Mouse (Mus musculus) lung, adult 2 months (tissue): ENCODE measurements around the gene Rab5c. TPM values are rescaled to one million over a fixed set of nuclear protein-coding genes. Genes with fewer than 3 reads are reported as not detected.

ENCODE experiments used
- DNase-seq: peaks from one replicate; pipeline ENCODE4 v3.0.0; 2022
- H3K4me1 ChIP-seq: fragments of 200-500 bp; 2 replicates; pipeline ENCODE4 v1.6.1; 2011; ENCODE audit warnings: low read length; ENCODE audit not compliant: control insufficient read depth, insufficient read depth
- H3K4me3 ChIP-seq: fragments of 200-500 bp; replicated peaks from 2 replicates; pipeline ENCODE3; 2011; ENCODE audit warnings: low read depth, mild to moderate bottlenecking, control low read depth, low read length; ENCODE audit errors: extremely low read depth
- CTCF ChIP-seq: fragments of 200-500 bp; IDR thresholded peaks from 2 replicates; pipeline ENCODE4 v1.5.1; 2011; ENCODE audit warnings: mild to moderate bottlenecking, low read length, control low read depth; ENCODE audit not compliant: insufficient read depth
- POLR2A ChIP-seq: fragments of 200-500 bp; IDR thresholded peaks from 2 replicates; pipeline ENCODE4 v1.6.1; 2011; ENCODE audit warnings: low read depth, mild to moderate bottlenecking, control low read depth, low read length, borderline replicate concordance; ENCODE audit errors: extremely low read depth
- WGBS: fragments of 180-500 bp; shearing (Covaris S2); methylation state at CpG from one replicate; pipeline ENCODE4 v1.1.7; 2018; 5-methylcytosine and 5-hydroxymethylcytosine counted together
- polyA plus RNA-seq: library from polyadenylated mRNA; depleted of rRNA; stranded (reverse); fragments of >200 nt; gene quantifications from 2 replicates; pipeline ENCODE4 v1.2.3, GENCODE M21; 2012; rRNA removed

The Rab5c gene
- polyA plus RNA-seq, 1 experiment: 252 TPM

DNA sequence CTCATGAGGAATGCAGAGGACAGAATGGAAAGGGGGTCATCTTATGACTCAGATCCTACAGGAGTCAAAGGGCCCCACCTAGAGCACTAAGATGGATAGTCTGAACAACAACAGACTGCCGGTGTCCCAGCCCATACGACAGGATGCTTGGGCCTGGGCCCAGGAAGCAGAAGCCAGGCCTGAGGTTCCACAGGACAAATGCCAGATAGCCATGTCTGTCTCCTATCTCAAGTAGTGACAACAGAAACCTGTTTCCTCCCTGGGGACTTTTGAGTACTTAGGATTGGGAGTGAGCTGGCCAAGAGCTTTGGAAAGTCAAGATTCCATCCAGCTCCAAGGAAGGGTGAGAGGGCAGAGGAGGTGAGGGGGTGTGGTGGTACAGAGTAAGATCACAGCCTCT lies 66.1 kb downstream of the Rab5c start:
- Histone ChIP-seq H3K4me1 (no peaks in the 10 kb centered on the region), H3K4me3 (no peak overlapping the region)
- no peak for TF ChIP-seq CTCF
- no peak for TF ChIP-seq POLR2A
- no peak for DNase-seq
- WGBS: 38% methylated on average over 2 of the region's 2 CpGs

DNA sequence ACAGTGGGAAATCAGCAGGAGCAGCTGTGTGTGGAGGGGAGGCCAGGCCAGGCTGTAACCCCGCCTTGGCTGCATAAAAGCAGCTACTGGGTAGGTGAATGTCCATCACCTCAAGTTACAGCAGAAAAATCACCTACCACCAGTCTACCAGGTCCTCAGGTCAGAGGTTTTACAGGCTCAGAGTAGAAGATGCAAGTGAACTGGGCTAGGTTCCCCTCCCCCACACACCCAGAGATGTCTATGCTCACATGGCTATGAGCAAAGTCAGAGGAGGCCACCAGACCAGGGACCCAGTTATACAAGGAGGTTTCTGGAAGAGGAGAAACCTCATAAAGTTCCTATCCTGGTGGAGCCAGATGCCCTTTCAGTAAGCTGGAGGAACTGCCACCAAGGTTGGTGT lies 67.0 kb downstream of the Rab5c start:
- no peak for TF ChIP-seq CTCF
- TF ChIP-seq POLR2A: no peak
- no peak for DNase-seq
- WGBS: 82% methylated on average over 1 of the region's 1 CpGs
- Histone ChIP-seq H3K4me3 (no peak overlapping the region), H3K4me1 (no peaks in the 10 kb centered on the region)

Other genes starting within 250 kb of the Rab5c start
- 166 and 217 TPM in 2 replicates for gene Acly, start 210.2 kb downstream of the Rab5c start, polyA plus RNA-seq
- 1.8 and 3.4 TPM in 2 replicates for gene Ttc25, start 192.6 kb downstream of the Rab5c start, polyA plus RNA-seq
- gene Cnp, start 163.3 kb downstream of the Rab5c start, polyA plus RNA-seq: 27.5 and 29.9 TPM in 2 replicates
- gene Nkiras2, start 119.0 kb downstream of the Rab5c start, polyA plus RNA-seq: 59.4 and 84.5 TPM in 2 replicates
- gene Dnajc7, start 118.0 kb downstream of the Rab5c start, polyA plus RNA-seq: 29.8 and 56.5 TPM in 2 replicates
- 0.36 and 4.9 TPM in 2 replicates for gene Zfp385c, start 45.8 kb downstream of the Rab5c start, polyA plus RNA-seq
- 8.2 and 9.8 TPM in 2 replicates for gene Dhx58, start 33.9 kb downstream of the Rab5c start, polyA plus RNA-seq
- 27.3 and 28.2 TPM in 2 replicates for gene Kat2a, start 25.8 kb downstream of the Rab5c start, polyA plus RNA-seq
- 0.36 TPM in 1 of 2 replicates, not detected in the other for gene Hspb9, start 24.4 kb downstream of the Rab5c start, polyA plus RNA-seq
- 1.1 and 1.8 TPM in 2 replicates for gene Kcnh4, start 21.7 kb upstream of the Rab5c start, polyA plus RNA-seq
- gene Hcrt, start 24.7 kb upstream of the Rab5c start, polyA plus RNA-seq: not detected in 2 replicates
- 14.4 and 18.2 TPM in 2 replicates for gene Ghdc, start 32.7 kb upstream of the Rab5c start, polyA plus RNA-seq
- 38.8 and 44.7 TPM in 2 replicates for gene Stat5b, start 112.5 kb upstream of the Rab5c start, polyA plus RNA-seq
- gene Stat5a, start 121.1 kb upstream of the Rab5c start, polyA plus RNA-seq: 19.0 and 20.4 TPM in 2 replicates
- 115 and 147 TPM in 2 replicates for gene Stat3, start 201.3 kb upstream of the Rab5c start, polyA plus RNA-seq
- gene Cavin1, start 232.7 kb upstream of the Rab5c start, polyA plus RNA-seq: 270 and 280 TPM in 2 replicates